Mouse (Mus musculus): ENCODE measurements around the gene Snrpd3.
A peak's percentile ranks its signal among the peaks of the same experiment; 100 is the strongest.
"Not testable (repeated sequence)": the region's sequence is repeated elsewhere in the genome, so short reads cannot be mapped to it uniquely, and the experiment has no call there.

Snrpd3 gene

GRCm38 (mm10) chr10:75566321-75566720 is 49.0 kb downstream of the Snrpd3 start:
- DNase-seq (ENCODE audit: low read depth, low spot score) = no peak

DNA sequence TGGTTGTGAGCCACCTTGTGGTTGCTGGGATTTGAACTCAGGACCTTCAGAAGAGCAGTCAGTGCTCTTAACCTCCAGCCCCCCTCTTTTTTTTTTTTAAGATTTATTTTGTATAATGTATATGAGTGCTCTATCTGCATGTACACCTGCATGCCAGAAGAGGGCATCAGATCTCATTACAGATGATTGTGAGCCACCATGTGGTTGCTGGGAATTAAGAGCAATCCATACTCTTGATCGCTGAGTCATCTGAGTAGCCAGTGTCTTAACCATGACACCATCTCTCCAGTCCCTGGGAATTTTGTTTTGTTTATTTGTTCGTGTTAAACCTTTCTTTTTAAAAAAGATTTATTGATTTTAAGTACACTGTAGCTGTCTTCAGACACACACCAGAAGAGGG is 49.4 kb downstream of the Snrpd3 start:
- DNase-seq (ENCODE audit: low read depth, low spot score) = not testable (repeated sequence)

GRCm38 (mm10) chr10:75568029-75568428 is 50.7 kb downstream of the Snrpd3 start:
- DNase-seq (ENCODE audit: low read depth, low spot score) = no peak

- DNase-seq (ENCODE audit: low read depth, low spot score) = no peak
These were observed 51.1 kb downstream of the Snrpd3 start for GRCm38 (mm10) chr10:75568441-75568840.

GRCm38 (mm10) chr10:75568851-75569250 is 51.5 kb downstream of the Snrpd3 start:
- no peak for DNase-seq (ENCODE audit: low read depth, low spot score)

DNA sequence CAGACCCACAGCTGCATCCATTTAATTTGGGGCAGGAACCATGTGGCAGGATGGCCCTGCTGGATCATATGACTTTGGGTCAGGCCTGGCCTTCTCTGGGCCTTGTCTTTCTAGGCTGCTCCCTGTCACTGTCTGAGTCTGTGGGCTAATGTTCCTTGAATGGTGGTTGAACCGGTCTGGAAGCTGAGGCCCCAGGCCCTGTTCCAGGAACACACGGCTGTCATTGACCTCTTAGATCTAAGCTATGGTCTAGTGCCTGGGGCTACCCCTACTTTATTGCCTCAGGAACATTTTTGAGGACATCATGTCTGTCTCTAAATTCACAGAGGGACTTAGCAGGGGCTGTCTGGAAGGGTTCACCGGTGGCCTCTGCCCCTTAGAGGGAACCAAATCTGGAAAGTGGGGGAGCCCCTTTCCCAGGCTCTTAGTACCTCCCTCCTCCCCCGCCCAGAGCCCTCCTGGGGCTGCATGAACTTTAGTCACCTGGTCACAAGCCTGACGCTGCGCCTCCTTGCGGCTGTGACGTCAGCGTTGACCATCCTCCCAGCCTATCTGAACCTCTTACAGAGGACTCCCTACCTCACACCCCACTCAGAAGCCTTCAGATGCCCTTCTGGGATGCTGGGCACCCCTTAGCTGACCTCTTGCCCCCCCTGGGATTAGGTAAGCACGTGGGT is 53.8 kb downstream of the Snrpd3 start:
- no peak for DNase-seq (ENCODE audit: low read depth, low spot score)

GRCm38 (mm10) chr10:75571937-75572336 is 54.6 kb downstream of the Snrpd3 start:
- no peak for DNase-seq (ENCODE audit: low read depth, low spot score)

DNA sequence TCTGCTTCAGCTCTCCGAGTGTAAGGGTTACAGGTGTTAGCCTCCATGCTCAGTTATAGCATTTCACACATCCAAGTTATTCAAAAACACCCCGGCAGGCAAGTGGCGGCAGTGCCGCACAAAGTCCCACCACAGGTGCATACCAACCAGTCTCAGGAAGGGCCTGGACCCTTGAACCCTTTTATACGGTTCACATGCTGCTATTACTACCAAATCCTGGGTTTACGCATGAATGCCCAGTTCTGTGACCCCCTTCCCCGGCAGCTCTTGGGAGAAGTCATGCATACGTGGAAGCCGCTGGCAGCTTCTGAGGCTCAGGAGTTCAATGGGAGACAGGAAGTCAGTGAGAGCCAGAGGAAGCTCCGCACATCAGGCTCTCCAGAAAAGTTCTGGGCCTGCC is 55.8 kb downstream of the Snrpd3 start:
- no peak for DNase-seq (ENCODE audit: low read depth, low spot score)

DNA sequence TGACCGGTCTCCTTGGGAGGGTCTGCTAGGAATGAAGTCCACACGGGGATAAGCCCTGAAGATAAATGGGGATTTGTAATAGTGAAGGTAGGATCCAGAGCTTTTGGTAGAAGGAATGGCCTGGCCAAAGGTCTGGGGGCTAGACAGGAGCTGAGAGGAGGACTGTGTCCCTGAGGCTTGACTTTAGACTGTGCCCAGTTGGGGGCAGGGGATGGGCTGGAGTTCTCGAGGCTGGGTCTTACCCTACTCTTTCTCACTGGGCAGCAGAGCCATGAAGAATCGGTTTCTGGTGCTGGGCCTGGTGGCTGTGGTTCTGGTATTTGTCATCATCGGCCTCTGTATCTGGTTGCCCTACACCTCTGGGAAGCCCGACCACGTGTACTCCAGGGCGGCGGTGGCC is 56.6 kb downstream of the Snrpd3 start:
- DNase-seq (ENCODE audit: low read depth, low spot score) = no peak

- DNase-seq (ENCODE audit: low read depth, low spot score) = no peak
These were observed 61.8 kb downstream of the Snrpd3 start for GRCm38 (mm10) chr10:75579129-75579528.

DNA sequence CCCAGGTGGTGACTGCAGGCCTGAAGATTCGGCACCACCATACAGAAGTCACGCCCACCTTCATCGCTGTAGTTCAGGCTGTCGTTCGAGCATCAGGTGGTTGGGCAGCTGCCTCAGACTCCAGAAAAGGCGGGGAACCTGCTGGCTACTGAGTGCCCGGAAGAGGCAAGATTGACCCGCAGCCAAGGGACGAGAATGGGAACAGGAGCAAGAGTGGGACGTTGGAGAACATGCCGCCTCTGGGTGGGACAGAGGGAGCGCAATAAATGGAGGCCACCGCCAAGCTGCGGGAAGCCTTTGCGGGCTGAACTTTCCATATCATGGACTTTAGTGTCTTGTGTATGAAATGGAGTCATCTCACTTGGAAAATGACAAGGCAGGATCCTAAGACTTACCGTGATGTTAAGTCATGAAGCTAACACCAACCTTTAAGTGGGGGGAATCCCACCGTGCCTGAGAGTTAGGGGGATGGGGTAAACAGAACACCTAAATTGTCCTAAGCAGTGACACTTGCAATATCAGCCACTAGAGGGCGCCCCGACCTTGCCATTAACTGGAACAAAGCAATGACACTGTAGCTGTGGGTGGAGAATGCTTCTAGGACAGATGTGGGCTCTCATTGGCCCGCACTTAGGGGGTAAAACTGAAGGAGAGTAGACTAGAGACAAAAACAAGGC is 68.7 kb downstream of the Snrpd3 start:
- DNase-seq (ENCODE audit: low read depth, low spot score) = peak; percentile 83

GRCm38 (mm10) chr10:75586553-75586879 is 69.2 kb downstream of the Snrpd3 start:
- DNase-seq (ENCODE audit: low read depth, low spot score) = no peak

Data from retina, postnatal 7 days (tissue).